Mouse (Mus musculus) stomach, embryonic 16.5 days (tissue): Measurements from ENCODE around the gene Rsad2. TPM values are rescaled to one million over a fixed set of nuclear protein-coding genes. Genes with fewer than 3 reads are reported as not detected.
A peak's percentile ranks its signal among the peaks of the same experiment; 100 is the strongest.

Source experiments
- ATAC-seq: fragments of 200-750 bp; cut with Nextera tagmentation; 2 replicates; pipeline ENCODE4 v1.8.0; 2017; ENCODE audit warnings: moderate number of reproducible peaks, moderate TSS enrichment; ENCODE audit not compliant: insufficient read depth, low FRiP score
- H3K27ac ChIP-seq: fragments of 300-500 bp; sonication (generic); 2 replicates; pipeline ENCODE4 v1.5.1; 2014; ENCODE audit warnings: low read length
- H3K27me3 ChIP-seq: fragments of 300-500 bp; sonication (generic); 2 replicates; pipeline ENCODE4 v1.6.1; 2014; ENCODE audit warnings: low read length, control low read depth, mixed read lengths; ENCODE audit not compliant: control insufficient read depth, insufficient read depth
- H3K36me3 ChIP-seq: fragments of 300-500 bp; sonication (generic); 2 replicates; pipeline ENCODE4 v1.6.1; 2014; ENCODE audit warnings: low read length; ENCODE audit not compliant: control insufficient read depth, insufficient read depth
- H3K4me1 ChIP-seq: fragments of 300-500 bp; sonication (generic); 2 replicates; pipeline ENCODE4 v1.6.1; 2014; ENCODE audit warnings: low read length, control low read depth, mixed read lengths; ENCODE audit not compliant: control insufficient read depth, insufficient read depth
- H3K4me2 ChIP-seq: fragments of 300-500 bp; sonication (generic); 2 replicates; pipeline ENCODE4 v1.6.1; 2014; ENCODE audit warnings: low read depth, low read length, mixed read lengths
- H3K4me3 ChIP-seq: fragments of 300-500 bp; sonication (generic); replicated peaks from 2 replicates; pipeline ENCODE4 v1.5.1; 2014; ENCODE audit warnings: mild to moderate bottlenecking, low read length
- H3K9ac ChIP-seq: fragments of 300-500 bp; sonication (generic); 2 replicates; pipeline ENCODE4 v1.6.1; 2014; ENCODE audit warnings: low read length
- H3K9me3 ChIP-seq: fragments of 300-500 bp; sonication (generic); replicated peaks from 2 replicates; pipeline ENCODE4 v1.6.1; 2016; ENCODE audit warnings: low read length, control low read depth; ENCODE audit not compliant: control insufficient read depth
- WGBS: fragments of 180-500 bp; shearing (Covaris S2); extraction: QIAGEN DNeasy Blood & Tissue Kit; methylation state at CpG from one replicate; pipeline ENCODE4 v1.1.7; 2014; 5-methylcytosine and 5-hydroxymethylcytosine counted together
- polyA plus RNA-seq: library from polyadenylated mRNA; unstranded; fragments of >200 nt; fragmentation: Nextera tagmentation; extraction: Ambion mirVana; gene quantifications from 2 replicates; pipeline ENCODE4 v1.2.1, GENCODE M21; 2015

Rsad2 gene
- polyA plus RNA-seq, 1 experiment from 2014 or later = 1.2 TPM

GRCm38 (mm10) chr12:26473746-26474145 is 17.5 kb upstream of the Rsad2 start:
- no peak overlapping the region for H3K4me3 ChIP-seq
- H3K27me3 ChIP-seq = no peaks in the 10 kb centered on the region
- WGBS = 83% methylated on average over 6 of the region's 6 CpGs
- no peaks in the 10 kb centered on the region for H3K36me3 ChIP-seq
- H3K9ac ChIP-seq = no peak overlapping the region
- no peaks in the 10 kb centered on the region for H3K9me3 ChIP-seq
- peaks cover 9% of the 10 kb centered on the region for H3K4me1 ChIP-seq
- no peak overlapping the region for H3K4me2 ChIP-seq
- ATAC-seq = no peak
- no peak overlapping the region for H3K27ac ChIP-seq

GRCm38 (mm10) chr12:26472770-26473481 is 16.7 kb upstream of the Rsad2 start:
- H3K27me3 ChIP-seq = no peaks in the 10 kb centered on the region
- 83% methylated on average over 3 of the region's 3 CpGs for WGBS
- H3K9me3 ChIP-seq = no peaks in the 10 kb centered on the region
- peaks cover 4% of the 10 kb centered on the region; the same call in 1 of the 2 replicates for H3K4me1 ChIP-seq
- H3K4me2 ChIP-seq = no peak overlapping the region
- H3K27ac ChIP-seq = no peak overlapping the region
- no peaks in the 10 kb centered on the region for H3K36me3 ChIP-seq
- ATAC-seq = no peak; the same call in 1 of the 2 replicates
- H3K4me3 ChIP-seq = no peak overlapping the region
- no peak overlapping the region for H3K9ac ChIP-seq

- H3K4me3 ChIP-seq = no peak overlapping the region
- 68% methylated on average over 3 of the region's 3 CpGs for WGBS
- H3K27ac ChIP-seq = no peak overlapping the region
- H3K9ac ChIP-seq = no peak overlapping the region
- H3K4me1 ChIP-seq = peaks cover 4% of the 10 kb centered on the region; the same call in 1 of the 2 replicates
- H3K27me3 ChIP-seq = no peaks in the 10 kb centered on the region
- H3K4me2 ChIP-seq = no peak overlapping the region
- no peak for ATAC-seq
- H3K9me3 ChIP-seq = no peaks in the 10 kb centered on the region
- H3K36me3 ChIP-seq = no peaks in the 10 kb centered on the region
These were observed 15.1 kb upstream of the Rsad2 start for GRCm38 (mm10) chr12:26471376-26471775.

GRCm38 (mm10) chr12:26470042-26470409 is 13.8 kb upstream of the Rsad2 start:
- H3K9me3 ChIP-seq = no peaks in the 10 kb centered on the region
- no peak for ATAC-seq
- H3K27me3 ChIP-seq = no peaks in the 10 kb centered on the region
- no peaks in the 10 kb centered on the region for H3K36me3 ChIP-seq
- peak overlapping the region; percentile 84 for H3K9ac ChIP-seq
- H3K4me1 ChIP-seq = peaks cover 4% of the 10 kb centered on the region; the same call in 1 of the 2 replicates
- peak overlapping the region; percentile 76; the same call in 1 of the 2 replicates for H3K27ac ChIP-seq
- H3K4me3 ChIP-seq = peak overlapping the region; percentile 75
- 22% methylated on average over 6 of the region's 6 CpGs for WGBS
- H3K4me2 ChIP-seq = peak overlapping the region; percentile 97

GRCm38 (mm10) chr12:26469098-26470041 is 13.1 kb upstream of the Rsad2 start, which contains the start of gene Cmpk2:
Cmpk2 (plus strand) TSS chr12:26469204.
- Histone ChIP-seq H3K4me1 (peaks cover 4% of the 10 kb centered on the region; the same call in 1 of the 2 replicates), H3K27me3 (no peaks in the 10 kb centered on the region), H3K4me2 (peak within 1 kb of the TSS; percentile 97), H3K4me3 (peak within 1 kb of the TSS; percentile 75), H3K9ac (peak within 1 kb of the TSS; percentile 84), H3K27ac (peak within 1 kb of the TSS; percentile 76), H3K36me3 (no peaks in the 10 kb centered on the region), H3K9me3 (no peaks in the 10 kb centered on the region)
- ATAC-seq = peak; percentile 83
- WGBS = under 1% methylated on average over 69 of the region's 69 CpGs

GRCm38 (mm10) chr12:26465600-26465999 is 9.3 kb upstream of the Rsad2 start:
- H3K27me3 ChIP-seq = no peaks in the 10 kb centered on the region
- no peak overlapping the region for H3K4me2 ChIP-seq
- no peak overlapping the region for H3K9ac ChIP-seq
- H3K4me1 ChIP-seq = peaks cover 4% of the 10 kb centered on the region; the same call in 1 of the 2 replicates
- WGBS = 66% methylated on average over 5 of the region's 5 CpGs
- H3K27ac ChIP-seq = no peak overlapping the region
- H3K4me3 ChIP-seq = no peak overlapping the region
- no peaks in the 10 kb centered on the region for H3K9me3 ChIP-seq
- no peaks in the 10 kb centered on the region for H3K36me3 ChIP-seq
- no peak for ATAC-seq

GRCm38 (mm10) chr12:26460091-26460490 is 3.8 kb upstream of the Rsad2 start:
- no peak overlapping the region for H3K9ac ChIP-seq
- 24% methylated on average over 2 of the region's 2 CpGs for WGBS
- no peak overlapping the region for H3K4me3 ChIP-seq
- H3K36me3 ChIP-seq = no peaks in the 10 kb centered on the region
- H3K27ac ChIP-seq = no peak overlapping the region
- no peaks in the 10 kb centered on the region for H3K27me3 ChIP-seq
- peaks cover 10% of the 10 kb centered on the region for H3K4me1 ChIP-seq
- H3K9me3 ChIP-seq = no peaks in the 10 kb centered on the region
- H3K4me2 ChIP-seq = no peak overlapping the region
- ATAC-seq = no peak

- H3K27me3 ChIP-seq = no peaks in the 10 kb centered on the region
- H3K4me1 ChIP-seq = peaks cover 13% of the 10 kb centered on the region
- no peaks in the 10 kb centered on the region for H3K36me3 ChIP-seq
- H3K4me2 ChIP-seq = no peak overlapping the region
- H3K27ac ChIP-seq = no peak overlapping the region
- 35% methylated on average over 5 of the region's 5 CpGs for WGBS
- ATAC-seq = no peak
- no peak overlapping the region for H3K9ac ChIP-seq
- no peak overlapping the region for H3K4me3 ChIP-seq
- no peaks in the 10 kb centered on the region for H3K9me3 ChIP-seq
These were observed 1.6 kb downstream of the Rsad2 start for GRCm38 (mm10) chr12:26454682-26455081.

- no peak overlapping the region for H3K4me2 ChIP-seq
- no peak overlapping the region for H3K27ac ChIP-seq
- H3K9ac ChIP-seq = no peak overlapping the region
- no peaks in the 10 kb centered on the region for H3K27me3 ChIP-seq
- no peaks in the 10 kb centered on the region for H3K36me3 ChIP-seq
- no peaks in the 10 kb centered on the region for H3K9me3 ChIP-seq
- H3K4me3 ChIP-seq = no peak overlapping the region
- no peak for ATAC-seq
- H3K4me1 ChIP-seq = peaks cover 13% of the 10 kb centered on the region
- WGBS = 53% methylated on average over 4 of the region's 4 CpGs
These were observed 3.3 kb downstream of the Rsad2 start for GRCm38 (mm10) chr12:26452951-26453350.
